Mouse (Mus musculus): Measurements from ENCODE around the gene D630045J12Rik. TPM values are rescaled to one million over a fixed set of nuclear protein-coding genes. Genes with fewer than 3 reads are reported as not detected.

D630045J12Rik gene
- polyA plus RNA-seq (2016; fragmentation: Nextera tagmentation; extraction: Ambion mirVana): 2.6 and 3.0 TPM in 2 replicates

GRCm38 (mm10) chr6:38253736-38254641, at the start of gene D630045J12Rik:
Gene D630045J12Rik (minus strand): TSS chr6:38254009.
- H3K36me3 ChIP-seq: no peaks in the 10 kb centered on the region
- WGBS: under 1% methylated on average over 103 of the region's 118 CpGs

GRCm38 (mm10) chr6:38298761-38299401, 45.1 kb upstream of the D630045J12Rik start, which contains the start of gene Zc3hav1l:
Gene Zc3hav1l (minus strand): TSS chr6:38299259.
- peak within 1 kb of the TSS; percentile 96 for H3K9ac ChIP-seq
- H3K4me3 ChIP-seq: peak within 1 kb of the TSS; percentile 86
- peak within 1 kb of the TSS; percentile 79 for H3K4me2 ChIP-seq
- WGBS: under 1% methylated on average over 70 of the region's 70 CpGs
- ATAC-seq (ENCODE audit: insufficient number of reproducible peaks, low FRiP score): peak; percentile 95
- H3K27ac ChIP-seq (ENCODE audit: poor library complexity, severe bottlenecking): peak within 1 kb of the TSS; percentile 98
- H3K36me3 ChIP-seq: peaks cover 39% of the 10 kb centered on the region
- no peaks in the 10 kb centered on the region for H3K27me3 ChIP-seq (replicated peaks)
- peaks cover 10% of the 10 kb centered on the region for H3K9me3 ChIP-seq (replicated peaks)
- peaks cover 12% of the 10 kb centered on the region for H3K4me1 ChIP-seq (replicated peaks)

More at GRCm38 (mm10) chr6:38253736-38254641, at the start of gene D630045J12Rik:
- no peaks in the 10 kb centered on the region for H3K27me3 ChIP-seq (replicated peaks)
- peaks cover 20% of the 10 kb centered on the region for H3K4me1 ChIP-seq (replicated peaks)
- peak; percentile 95 for ATAC-seq (ENCODE audit: insufficient number of reproducible peaks, low FRiP score)
- H3K4me3 ChIP-seq: peak within 1 kb of the TSS; percentile 86
- H3K27ac ChIP-seq (ENCODE audit: poor library complexity, severe bottlenecking): peak within 1 kb of the TSS; percentile 31
- H3K4me2 ChIP-seq: peak within 1 kb of the TSS; percentile 94
- H3K9ac ChIP-seq: peak within 1 kb of the TSS; percentile 93
- H3K9me3 ChIP-seq (replicated peaks): no peaks in the 10 kb centered on the region

- WGBS: 1% methylated on average over 10 of the region's 10 CpGs
- H3K36me3 ChIP-seq: peaks cover 42% of the 10 kb centered on the region
Measured at GRCm38 (mm10) chr6:38298246-38298635, 44.4 kb upstream of the D630045J12Rik start.

GRCm38 (mm10) chr6:38297580-38298245, 43.9 kb upstream of the D630045J12Rik start:
- H3K9me3 ChIP-seq (replicated peaks): peaks cover 5% of the 10 kb centered on the region; the same call in 1 of the 2 replicates
- peak overlapping the region; percentile 96 for H3K9ac ChIP-seq
- H3K27ac ChIP-seq (ENCODE audit: poor library complexity, severe bottlenecking): peak overlapping the region; percentile 98
- peak overlapping the region; percentile 86 for H3K4me3 ChIP-seq
- H3K4me2 ChIP-seq: peak overlapping the region; percentile 79
- no peaks in the 10 kb centered on the region for H3K27me3 ChIP-seq (replicated peaks)
- peaks cover 12% of the 10 kb centered on the region for H3K4me1 ChIP-seq (replicated peaks)
- ATAC-seq (ENCODE audit: insufficient number of reproducible peaks, low FRiP score): no peak
- H3K36me3 ChIP-seq: peaks cover 44% of the 10 kb centered on the region
- 47% methylated on average over 12 of the region's 12 CpGs for WGBS

More at GRCm38 (mm10) chr6:38298246-38298635, 44.4 kb upstream of the D630045J12Rik start:
- peak overlapping the region; percentile 86 for H3K4me3 ChIP-seq
- H3K4me1 ChIP-seq (replicated peaks): peaks cover 12% of the 10 kb centered on the region
- peaks cover 7% of the 10 kb centered on the region for H3K9me3 ChIP-seq (replicated peaks)
- no peak for ATAC-seq (ENCODE audit: insufficient number of reproducible peaks, low FRiP score)
- H3K27me3 ChIP-seq (replicated peaks): no peaks in the 10 kb centered on the region
- H3K27ac ChIP-seq (ENCODE audit: poor library complexity, severe bottlenecking): peak overlapping the region; percentile 98
- H3K4me2 ChIP-seq: peak overlapping the region; percentile 79
- peak overlapping the region; percentile 96 for H3K9ac ChIP-seq

GRCm38 (mm10) chr6:38293708-38294107, 39.9 kb upstream of the D630045J12Rik start:
- H3K4me2 ChIP-seq: no peak overlapping the region
- H3K4me1 ChIP-seq (replicated peaks): peaks cover 11% of the 10 kb centered on the region
- no peaks in the 10 kb centered on the region for H3K9me3 ChIP-seq (replicated peaks)
- no peak overlapping the region for H3K27ac ChIP-seq (ENCODE audit: poor library complexity, severe bottlenecking)
- H3K4me3 ChIP-seq: no peak overlapping the region
- H3K36me3 ChIP-seq: peaks cover 82% of the 10 kb centered on the region
- WGBS: 68% methylated on average over 3 of the region's 3 CpGs
- no peak overlapping the region for H3K9ac ChIP-seq
- no peaks in the 10 kb centered on the region for H3K27me3 ChIP-seq (replicated peaks)
- ATAC-seq (ENCODE audit: insufficient number of reproducible peaks, low FRiP score): no peak

GRCm38 (mm10) chr6:38292871-38293646, 39.2 kb upstream of the D630045J12Rik start:
- Histone ChIP-seq H3K27me3 (replicated peaks) (no peaks in the 10 kb centered on the region), H3K27ac (ENCODE audit: poor library complexity, severe bottlenecking) (no peak overlapping the region), H3K36me3 (peaks cover 88% of the 10 kb centered on the region), H3K4me2 (no peak overlapping the region), H3K4me3 (no peak overlapping the region), H3K4me1 (replicated peaks) (peaks cover 8% of the 10 kb centered on the region), H3K9me3 (replicated peaks) (no peaks in the 10 kb centered on the region), H3K9ac (no peak overlapping the region)
- no peak for ATAC-seq (ENCODE audit: insufficient number of reproducible peaks, low FRiP score)
- 61% methylated on average over 11 of the region's 11 CpGs for WGBS

GRCm38 (mm10) chr6:38284422-38284821, 30.6 kb upstream of the D630045J12Rik start:
- no peak overlapping the region for H3K27ac ChIP-seq (ENCODE audit: poor library complexity, severe bottlenecking)
- ATAC-seq (ENCODE audit: insufficient number of reproducible peaks, low FRiP score): no peak
- H3K36me3 ChIP-seq: peaks cover 57% of the 10 kb centered on the region
- 94% methylated on average over 19 of the region's 19 CpGs for WGBS
- H3K27me3 ChIP-seq (replicated peaks): no peaks in the 10 kb centered on the region
- H3K4me2 ChIP-seq: no peak overlapping the region
- no peak overlapping the region for H3K9ac ChIP-seq
- H3K4me3 ChIP-seq: no peak overlapping the region
- H3K9me3 ChIP-seq (replicated peaks): peaks cover 22% of the 10 kb centered on the region
- H3K4me1 ChIP-seq (replicated peaks): no peaks in the 10 kb centered on the region

- 69% methylated on average over 7 of the region's 7 CpGs for WGBS
- Histone ChIP-seq H3K9ac (no peak overlapping the region), H3K27me3 (replicated peaks) (no peaks in the 10 kb centered on the region), H3K4me3 (no peak overlapping the region), H3K36me3 (no peaks in the 10 kb centered on the region), H3K4me2 (no peak overlapping the region), H3K9me3 (replicated peaks) (no peaks in the 10 kb centered on the region), H3K27ac (ENCODE audit: poor library complexity, severe bottlenecking) (no peak overlapping the region), H3K4me1 (replicated peaks) (0 out of 2 replicates have a peak, but pooled peaks cover 5% of the 10 kb centered on the region)
- ATAC-seq (ENCODE audit: insufficient number of reproducible peaks, low FRiP score): no peak
Measured at GRCm38 (mm10) chr6:38264466-38264865, 10.7 kb upstream of the D630045J12Rik start.

- no peak for ATAC-seq (ENCODE audit: insufficient number of reproducible peaks, low FRiP score)
- WGBS: 61% methylated on average over 5 of the region's 5 CpGs
- H3K27ac ChIP-seq (ENCODE audit: poor library complexity, severe bottlenecking): no peak overlapping the region
Measured at GRCm38 (mm10) chr6:38263393-38264159, 9.8 kb upstream of the D630045J12Rik start.

More at GRCm38 (mm10) chr6:38263393-38264159, 9.8 kb upstream of the D630045J12Rik start:
- Histone ChIP-seq H3K27me3 (replicated peaks) (no peaks in the 10 kb centered on the region), H3K4me2 (no peak overlapping the region), H3K36me3 (no peaks in the 10 kb centered on the region), H3K4me3 (no peak overlapping the region), H3K9ac (no peak overlapping the region), H3K4me1 (replicated peaks) (0 out of 2 replicates have a peak, but pooled peaks cover 5% of the 10 kb centered on the region), H3K9me3 (replicated peaks) (no peaks in the 10 kb centered on the region)
